Mouse (Mus musculus): ENCODE measurements around the gene Shroom3.

The Shroom3 gene

GRCm38 (mm10) chr5:92692206-92693007, 9.2 kb downstream of the Shroom3 start:
- CTCF ChIA-PET = no interaction called here
- POLR2A ChIA-PET = interaction anchor here in 2 of 4 experiments (0.6 to 3.5 kb wide), 4 partner anchors 9 to 235 kb away, joined by 3 to 17 read pairs (median 4); partner anchors contain the start of gene Shroom3 (in 1 of the 2)

DNA sequence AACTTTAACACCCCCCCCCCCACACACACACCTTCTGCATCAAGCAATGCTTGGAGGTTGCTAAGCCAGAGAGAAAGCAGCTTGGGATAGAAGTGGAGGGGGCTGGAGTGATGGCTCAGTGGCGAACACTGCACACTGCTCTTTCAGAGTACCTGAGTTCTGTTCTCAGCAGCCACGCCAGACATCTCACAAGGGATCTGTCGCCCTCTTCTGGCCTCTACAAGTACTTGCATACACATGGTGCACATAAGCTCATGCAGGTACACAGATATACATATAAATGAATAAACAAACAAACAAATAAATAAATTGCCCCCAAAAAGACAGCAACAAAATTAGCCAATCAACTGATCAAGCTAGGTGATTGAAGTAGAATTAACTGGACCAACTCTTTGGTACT, 10.5 kb downstream of the Shroom3 start:
- POLR2A ChIA-PET = interaction anchor here in 1 of 4 experiments (0.7 to 3.5 kb wide), 5 partner anchors 9 to 234 kb away, joined by 3 to 17 read pairs (median 3); partner anchors contain the start of gene Shroom3
- CTCF ChIA-PET = interaction anchor here (0.6 to 1.2 kb wide), 6 partner anchors 8 to 384 kb away, joined by 3 to 4 read pairs (median 3); no protein-coding TSS in a partner anchor

- ChIA-PET POLR2A (interaction anchor here in 1 of 4 experiments (0.7 to 3.5 kb wide), 5 partner anchors 9 to 233 kb away, joined by 3 to 17 read pairs (median 3); partner anchors contain the start of gene Shroom3), CTCF (interaction anchor here in 3 of 4 experiments (0.5 to 1.2 kb wide), 8 partner anchors 9 to 302 kb away, joined by 3 to 14 read pairs (median 3); no protein-coding TSS in a partner anchor)
Observed at GRCm38 (mm10) chr5:92694316-92694995, 11.2 kb downstream of the Shroom3 start.

DNA sequence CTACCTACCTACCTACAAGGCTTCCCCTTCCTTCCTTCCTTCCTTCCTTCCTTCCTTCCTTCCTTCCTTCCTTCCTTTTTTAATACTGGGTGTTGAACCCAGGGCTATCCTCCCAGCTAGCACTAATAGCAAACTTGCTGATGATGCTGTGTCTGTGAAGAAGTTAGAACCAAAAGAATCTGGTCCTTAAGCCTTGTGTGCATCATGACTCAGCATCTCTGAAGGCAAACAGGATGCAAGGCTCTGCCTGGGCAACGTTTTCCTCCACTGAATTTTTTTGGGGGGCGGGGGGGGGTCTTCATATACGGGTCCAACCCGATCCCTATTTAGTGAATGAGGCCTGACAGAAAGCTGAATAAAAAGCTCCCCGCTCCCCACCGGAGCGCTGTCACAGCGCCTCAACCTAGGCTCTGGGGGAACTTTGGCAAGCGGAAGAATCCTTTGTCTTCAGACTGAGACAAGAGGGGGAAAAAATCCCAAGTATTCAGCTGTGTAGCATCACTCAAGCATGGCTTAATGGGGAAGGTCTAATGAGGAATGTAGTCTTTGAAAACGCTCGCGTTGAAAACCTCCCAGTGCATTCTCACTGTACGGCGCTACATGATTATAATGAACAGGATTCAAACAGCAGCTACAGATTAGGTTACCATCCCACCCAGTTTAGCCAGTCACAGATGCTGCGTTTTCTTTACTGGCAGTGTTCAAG, 15.0 kb downstream of the Shroom3 start:
- POLR2A ChIA-PET = interaction anchor here (0.5 to 1.7 kb wide), 25 partner anchors 9 to 341 kb away, joined by 3 to 15 read pairs (median 3); partner anchors contain the start of genes Ccdc158 (in 3 of the 4), Shroom3 (in 3 of the 4) and Scarb2 (in 1 of the 4)
- CTCF ChIA-PET = interaction anchor here in 3 of 4 experiments (0.6 to 1.3 kb wide), 5 partner anchors 12 to 599 kb away, joined by 3 to 10 read pairs (median 5); no protein-coding TSS in a partner anchor

GRCm38 (mm10) chr5:92698837-92699529, 15.7 kb downstream of the Shroom3 start:
- ChIA-PET CTCF (interaction anchor here (0.5 to 1.5 kb wide), 10 partner anchors 13 to 600 kb away, joined by 3 to 10 read pairs (median 4); no protein-coding TSS in a partner anchor), POLR2A (interaction anchor here (0.5 to 1.7 kb wide), 24 partner anchors 10 to 537 kb away, joined by 3 to 15 read pairs (median 3); partner anchors contain the start of genes Ccdc158 (in 3 of the 4), Shroom3 (in 2 of the 4) and Scarb2 (in 1 of the 4))

GRCm38 (mm10) chr5:92701750-92702149, 18.5 kb downstream of the Shroom3 start:
- CTCF ChIA-PET = interaction anchor here in 1 of 4 experiments (0.6 kb wide), 1 partner anchor 260 kb away, joined by 3 read pairs; no protein-coding TSS in a partner anchor
- POLR2A ChIA-PET = interaction anchor here in 1 of 4 experiments (0.7 to 1.4 kb wide), 3 partner anchors 43 to 168 kb away, joined by 3 read pairs; no protein-coding TSS in a partner anchor

DNA sequence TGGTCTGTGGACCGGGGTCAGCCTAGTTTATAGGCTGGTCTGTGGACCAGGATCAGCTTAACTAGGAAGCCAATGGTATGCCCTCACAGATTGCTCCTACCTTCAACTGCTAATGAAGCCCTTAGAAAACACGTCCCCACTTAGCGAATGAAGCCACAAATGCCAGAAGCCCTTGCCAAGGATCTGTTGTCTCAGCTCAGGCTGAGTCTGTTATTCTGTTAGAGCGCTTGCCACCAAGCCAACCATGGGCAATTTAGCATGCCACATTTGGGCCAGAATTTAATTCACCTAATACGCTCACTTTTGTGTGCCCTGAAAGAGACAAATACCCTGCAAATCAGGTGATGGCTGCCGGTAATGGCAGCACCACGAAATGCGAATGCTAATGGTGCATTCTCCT, 20.4 kb downstream of the Shroom3 start:
- POLR2A ChIA-PET = interaction anchor here in 2 of 4 experiments (0.5 to 1.2 kb wide), 5 partner anchors 9 to 326 kb away, joined by 3 to 4 read pairs (median 3); partner anchors contain the start of gene Ccdc158 (in 1 of the 2)

GRCm38 (mm10) chr5:92707921-92708491, 24.8 kb downstream of the Shroom3 start:
- ChIA-PET POLR2A (interaction anchor here in 2 of 4 experiments (0.6 to 1.4 kb wide), 4 partner anchors 37 to 146 kb away, joined by 3 read pairs; no protein-coding TSS in a partner anchor), CTCF (interaction anchor here in 3 of 4 experiments (0.9 to 1.1 kb wide), 3 partner anchors 18 to 52 kb away, joined by 3 read pairs; no protein-coding TSS in a partner anchor)

More for the DNA sequence above, 20.4 kb downstream of the Shroom3 start:
- CTCF ChIA-PET = interaction anchor here in 1 of 4 experiments (0.6 kb wide), 1 partner anchor 29 kb away, joined by 3 read pairs; the partner anchor contains the start of gene Ccdc158

- CTCF ChIA-PET = interaction anchor here in 1 of 4 experiments (0.9 kb wide), 1 partner anchor 18 kb away, joined by 3 read pairs; no protein-coding TSS in a partner anchor
- POLR2A ChIA-PET = no interaction called here
Observed at GRCm38 (mm10) chr5:92710779-92711178, 27.5 kb downstream of the Shroom3 start.

GRCm38 (mm10) chr5:92711666-92712290, 28.5 kb downstream of the Shroom3 start:
- CTCF ChIA-PET = interaction anchor here in 1 of 4 experiments (0.9 kb wide), 1 partner anchor 17 kb away, joined by 3 read pairs; no protein-coding TSS in a partner anchor

DNA sequence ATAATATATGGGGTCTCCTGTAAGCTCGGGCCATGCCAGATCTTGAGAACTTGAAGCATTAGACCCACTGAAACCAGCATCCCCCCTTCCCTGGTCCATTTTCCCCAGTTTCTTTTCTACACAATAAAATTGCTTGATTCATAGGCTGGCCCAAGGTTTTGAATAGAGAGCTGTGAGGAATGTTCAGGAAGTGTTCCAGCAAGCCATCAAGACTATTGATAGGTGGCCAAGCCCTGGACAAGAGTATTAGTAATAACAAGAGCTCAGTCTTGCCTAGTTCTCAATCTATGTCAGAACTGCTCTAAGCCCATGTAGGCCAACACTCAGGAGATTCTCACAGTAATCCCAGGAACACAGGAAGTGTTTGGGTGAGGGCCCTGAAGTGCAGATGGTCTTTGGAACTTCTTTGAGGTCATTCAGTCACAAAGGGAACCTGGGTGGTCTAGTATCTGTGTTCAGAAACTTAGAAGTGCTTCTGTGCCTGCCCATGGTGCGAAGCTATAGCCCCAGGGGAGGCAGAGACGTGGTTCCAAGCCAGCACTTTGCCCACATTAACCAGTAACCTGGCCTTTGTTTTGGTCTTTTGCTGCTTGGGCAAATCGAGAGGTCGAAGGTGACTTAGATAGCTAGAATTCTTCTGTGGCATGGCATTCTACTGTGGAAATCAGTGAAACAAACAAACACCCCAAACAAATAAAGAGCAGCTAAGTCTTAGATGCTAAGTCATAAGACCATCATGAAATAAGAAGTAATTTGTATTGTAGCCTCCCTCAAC, 29.6 kb downstream of the Shroom3 start:
- CTCF ChIA-PET = interaction anchor here in 2 of 4 experiments (0.5 to 0.6 kb wide), 2 partner anchors 27 to 289 kb away, joined by 6 to 8 read pairs; no protein-coding TSS in a partner anchor
- POLR2A ChIA-PET = interaction anchor here in 1 of 4 experiments (0.9 to 1.5 kb wide), 4 partner anchors 9 to 42 kb away, joined by 4 to 6 read pairs (median 5); no protein-coding TSS in a partner anchor

More at GRCm38 (mm10) chr5:92711666-92712290, 28.5 kb downstream of the Shroom3 start:
- POLR2A ChIA-PET = interaction anchor here in 1 of 4 experiments (0.6 kb wide), 1 partner anchor 360 kb away, joined by 3 read pairs; no protein-coding TSS in a partner anchor

GRCm38 (mm10) chr5:92714886-92715285, 31.7 kb downstream of the Shroom3 start:
- CTCF ChIA-PET = no interaction called here
- POLR2A ChIA-PET = interaction anchor here in 2 of 4 experiments (0.9 to 1.6 kb wide), 4 partner anchors 13 to 284 kb away, joined by 3 to 5 read pairs (median 3); no protein-coding TSS in a partner anchor

GRCm38 (mm10) chr5:92715319-92715718, 32.1 kb downstream of the Shroom3 start:
- ChIA-PET CTCF (no interaction called here), POLR2A (interaction anchor here in 3 of 4 experiments (0.6 to 1.6 kb wide), 6 partner anchors 13 to 284 kb away, joined by 3 to 5 read pairs (median 3); no protein-coding TSS in a partner anchor)

- CTCF ChIA-PET = no interaction called here
- POLR2A ChIA-PET = interaction anchor here in 2 of 4 experiments (0.6 to 1.6 kb wide), 5 partner anchors 12 to 259 kb away, joined by 3 to 5 read pairs (median 3); no protein-coding TSS in a partner anchor
Observed at GRCm38 (mm10) chr5:92715890-92716289, 32.7 kb downstream of the Shroom3 start.
